Mouse (Mus musculus) v-Abl transformed pro-B cells (cell line): Measurements from ENCODE around the gene Slit3.

Source experiments
- in situ Hi-C, 2 experiments: fragments of 400-800 bp; cut with MboI; formaldehyde crosslinking; loops; one replicate each; pipeline ENCODE4 v1.15.1; 2025; ENCODE audit not compliant: unreplicated experiment in 2 of 2

Slit3 gene

DNA sequence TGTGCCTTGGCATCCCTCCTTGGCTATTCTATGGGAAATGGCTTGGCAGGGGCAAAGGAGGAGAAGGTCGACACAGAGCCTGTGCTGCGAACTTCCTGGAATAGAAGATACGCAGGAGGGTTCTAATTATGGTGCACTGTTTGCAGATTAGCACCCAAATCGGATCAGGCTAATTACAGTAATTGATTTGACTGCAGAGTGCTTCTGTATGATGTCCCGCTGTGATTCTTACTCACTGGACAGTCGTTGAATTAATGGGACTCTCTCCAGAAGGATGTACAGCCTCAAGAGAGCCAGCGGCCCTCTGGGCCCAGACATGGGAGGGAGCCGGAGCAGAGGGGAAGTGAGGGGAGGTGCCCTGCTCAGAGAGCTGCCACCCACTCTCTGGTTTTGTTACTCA, 542.6 kb downstream of the Slit3 start:
- in situ Hi-C loops: no loop called here

GRCm38 (mm10) chr11:35664991-35665390, 544.0 kb downstream of the Slit3 start:
- in situ Hi-C loops: no loop called here

- in situ Hi-C loops: no loop called here
Observed at GRCm38 (mm10) chr11:35667428-35667827, 546.4 kb downstream of the Slit3 start.

DNA sequence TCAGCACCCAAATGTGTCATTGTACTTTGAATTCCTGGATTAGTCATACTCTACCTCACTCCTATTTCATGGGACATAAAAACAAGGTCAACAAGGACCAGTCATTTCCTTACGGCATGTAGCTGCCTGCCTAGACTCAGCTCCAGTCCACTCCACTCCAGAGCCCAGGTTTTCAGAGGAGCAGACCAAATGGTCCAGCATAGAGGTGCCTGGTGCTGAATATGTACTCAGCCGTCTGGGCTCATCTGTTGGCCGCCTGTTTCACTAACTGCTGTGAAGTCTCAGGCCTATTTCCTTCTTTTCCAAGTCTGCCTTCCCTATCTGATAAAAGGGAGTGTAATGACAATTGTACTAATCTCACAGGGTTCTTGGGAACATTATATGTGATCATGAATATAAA, 547.1 kb downstream of the Slit3 start:
- in situ Hi-C loops: no loop called here

GRCm38 (mm10) chr11:35668750-35669149, 547.7 kb downstream of the Slit3 start:
- in situ Hi-C loops: no loop called here

DNA sequence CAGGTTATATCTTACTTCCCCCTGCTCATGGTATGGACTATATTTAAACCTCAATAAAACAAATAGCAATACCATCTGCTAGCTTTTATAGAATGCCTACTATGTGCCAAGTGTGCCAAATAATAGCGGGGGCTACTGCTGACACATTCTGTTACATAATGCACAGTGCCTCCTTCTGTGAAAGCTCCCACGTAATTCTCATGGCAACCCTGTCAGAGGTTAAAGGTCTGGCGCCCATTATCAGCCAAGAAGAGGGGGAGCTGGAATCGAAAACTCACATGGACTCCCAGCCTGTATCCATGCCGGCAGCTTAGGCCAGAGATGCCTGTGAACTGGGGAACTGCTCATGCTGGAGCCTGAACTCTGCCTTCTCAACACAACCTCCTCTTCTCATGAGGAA, 548.5 kb downstream of the Slit3 start:
- in situ Hi-C loops: no loop called here

DNA sequence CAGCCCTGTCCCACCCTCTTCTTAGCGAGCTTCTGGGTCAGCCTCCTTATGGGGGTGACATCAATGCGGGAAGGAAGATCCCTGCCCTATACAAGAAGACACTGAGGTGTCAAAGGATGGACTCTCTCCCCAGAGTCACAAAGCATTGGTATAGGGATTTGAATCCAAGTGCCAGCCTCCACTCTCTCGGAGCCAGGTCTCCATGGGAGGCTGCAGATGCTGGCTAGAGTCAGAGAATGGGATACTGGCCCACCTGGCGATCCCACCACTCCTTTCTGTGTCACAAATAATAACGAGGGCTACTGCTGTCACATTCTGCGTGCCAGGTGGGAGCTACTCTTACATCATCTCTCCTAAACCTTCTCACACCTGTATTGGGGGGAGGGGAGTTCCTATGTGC, 549.2 kb downstream of the Slit3 start:
- in situ Hi-C loops: no loop called here

- in situ Hi-C loops: no loop called here
Observed at GRCm38 (mm10) chr11:35670746-35671145, 549.7 kb downstream of the Slit3 start.

GRCm38 (mm10) chr11:35673050-35673449, 552.0 kb downstream of the Slit3 start:
- in situ Hi-C loops: no loop called here

GRCm38 (mm10) chr11:35674242-35674641, 553.2 kb downstream of the Slit3 start:
- in situ Hi-C loops: no loop called here

DNA sequence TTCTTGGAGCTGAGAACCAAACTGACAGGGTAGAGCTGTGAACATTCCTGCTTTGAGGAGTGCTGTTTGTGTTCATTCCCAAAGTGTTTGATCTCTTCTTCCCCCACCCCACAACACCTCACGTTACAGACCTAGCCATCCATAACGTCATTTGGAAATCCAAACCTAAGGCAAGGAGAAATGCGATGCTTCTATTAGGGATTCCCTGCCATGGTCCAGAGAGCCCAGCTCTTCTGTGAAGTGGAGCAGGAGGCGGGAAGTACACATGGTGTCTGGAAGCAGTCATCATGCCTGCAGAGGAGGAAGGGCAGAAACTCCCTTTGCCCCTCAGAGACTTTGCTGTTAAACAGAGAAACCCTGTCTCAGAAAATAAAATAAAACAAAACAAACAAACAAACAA, 555.7 kb downstream of the Slit3 start:
- in situ Hi-C loops: no loop called here

- in situ Hi-C loops: no loop called here
Observed at GRCm38 (mm10) chr11:35679976-35680375, 559.0 kb downstream of the Slit3 start.

GRCm38 (mm10) chr11:35687316-35687715, 566.3 kb downstream of the Slit3 start:
- in situ Hi-C loops: no loop called here

DNA sequence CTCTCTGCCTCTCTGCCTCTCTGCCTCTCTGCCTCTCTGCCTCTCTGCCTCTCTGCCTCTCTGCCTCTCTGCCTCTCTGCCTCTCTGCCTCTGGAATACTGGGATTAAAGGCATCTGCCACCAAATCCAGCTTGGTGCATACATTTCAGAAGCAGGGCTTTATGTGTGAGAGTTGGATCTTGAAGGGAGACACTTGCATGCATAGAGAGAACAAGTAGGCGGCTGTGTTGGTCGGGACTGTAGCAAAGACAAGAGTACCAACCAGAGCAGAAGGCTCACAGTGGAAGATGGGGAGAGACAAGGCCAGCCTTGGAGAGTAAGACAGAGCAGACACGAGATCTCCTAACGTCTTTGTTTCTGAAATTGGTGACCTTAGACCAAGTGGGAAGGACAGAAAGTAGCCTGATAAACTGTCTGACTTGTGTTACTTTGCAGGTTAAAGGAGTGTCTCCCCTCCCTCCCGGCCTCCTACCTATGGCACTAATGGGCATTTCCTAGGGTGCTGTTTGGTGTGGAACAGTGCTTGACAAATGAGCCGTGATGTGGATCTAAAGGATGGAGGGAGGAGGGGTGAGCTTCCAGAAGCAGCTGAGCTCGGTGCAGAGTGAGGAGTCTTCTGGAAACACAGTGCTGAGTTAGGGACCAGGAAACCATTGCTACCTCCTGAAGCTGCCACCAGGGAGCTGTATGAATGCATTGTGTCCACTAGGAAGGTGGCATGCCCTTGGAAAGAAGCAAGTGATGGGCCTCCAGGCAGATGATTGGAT, 569.7 kb downstream of the Slit3 start:
- in situ Hi-C loops: loop anchor here (5.0 to 10.0 kb wide), 2 partner anchors 843 to 846 kb away; no protein-coding TSS in a partner anchor

GRCm38 (mm10) chr11:35693136-35693535, 572.1 kb downstream of the Slit3 start:
- in situ Hi-C loops: loop anchor here (5.0 to 10.0 kb wide), 2 partner anchors 846 to 848 kb away; no protein-coding TSS in a partner anchor

DNA sequence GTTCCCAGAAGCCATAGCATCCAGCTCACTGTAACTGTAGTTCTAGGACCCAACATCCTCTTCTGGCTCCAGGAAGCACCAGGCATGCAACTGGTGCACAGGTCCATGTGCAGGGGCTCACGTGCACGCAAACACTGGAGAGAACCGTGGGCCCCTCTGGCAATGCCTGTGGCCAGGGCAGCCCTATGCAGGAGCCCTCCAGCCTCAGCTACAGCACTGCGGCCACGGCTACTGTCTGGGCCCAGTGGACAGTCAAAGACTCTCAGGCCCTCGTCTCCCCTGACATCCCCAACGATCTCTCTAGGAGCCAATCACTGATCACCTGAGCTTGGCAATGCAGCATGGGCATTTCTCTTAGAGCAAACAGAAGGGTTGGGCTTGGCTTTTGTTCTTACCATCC, 572.6 kb downstream of the Slit3 start:
- in situ Hi-C loops: loop anchor here (5.0 to 10.0 kb wide), 2 partner anchors 846 to 849 kb away; no protein-coding TSS in a partner anchor

- in situ Hi-C loops: loop anchor here in 1 of 2 experiments (10.0 kb wide), 1 partner anchor 853 kb away; no protein-coding TSS in a partner anchor
Observed at GRCm38 (mm10) chr11:35697476-35697875, 576.5 kb downstream of the Slit3 start.

- in situ Hi-C loops: loop anchor here in 1 of 2 experiments (10.0 kb wide), 1 partner anchor 854 kb away; no protein-coding TSS in a partner anchor
Observed at GRCm38 (mm10) chr11:35698901-35699300, 577.9 kb downstream of the Slit3 start.

GRCm38 (mm10) chr11:35703471-35703870, 582.4 kb downstream of the Slit3 start:
- in situ Hi-C loops: loop anchor here in 1 of 2 experiments (25.0 kb wide), 1 partner anchor 309 kb away; no protein-coding TSS in a partner anchor

GRCm38 (mm10) chr11:35704381-35704780, 583.4 kb downstream of the Slit3 start:
- in situ Hi-C loops: loop anchor here in 1 of 2 experiments (25.0 kb wide), 1 partner anchor 308 kb away; no protein-coding TSS in a partner anchor

GRCm38 (mm10) chr11:35704927-35705326, 583.9 kb downstream of the Slit3 start:
- in situ Hi-C loops: loop anchor here in 1 of 2 experiments (25.0 kb wide), 1 partner anchor 307 kb away; no protein-coding TSS in a partner anchor

GRCm38 (mm10) chr11:35707431-35707830, 586.4 kb downstream of the Slit3 start:
- in situ Hi-C loops: loop anchor here in 1 of 2 experiments (25.0 kb wide), 1 partner anchor 305 kb away; no protein-coding TSS in a partner anchor
